Mouse (Mus musculus) olfactory bulb, adult 2 months (tissue): ENCODE measurements around the gene F11r. TPM values are rescaled to one million over a fixed set of nuclear protein-coding genes. Genes with fewer than 3 reads are reported as not detected.
"Not testable (repeated sequence)": the region's sequence is repeated elsewhere in the genome, so short reads cannot be mapped to it uniquely, and the experiment has no call there.

Source experiments
- H3K27ac ChIP-seq: fragments of 200-500 bp; 2 replicates; pipeline ENCODE4 v1.5.1; 2012; ENCODE audit warnings: low read depth, low read length; ENCODE audit not compliant: insufficient read depth
- H3K4me1 ChIP-seq: fragments of 200-500 bp; 2 replicates; pipeline ENCODE4 v1.6.1; 2012; ENCODE audit warnings: low read length; ENCODE audit not compliant: control insufficient read depth, insufficient read depth
- H3K4me3 ChIP-seq: fragments of 200-500 bp; 2 replicates; pipeline ENCODE4 v1.5.1; 2012; ENCODE audit warnings: mild to moderate bottlenecking, low read depth, low read length, moderate library complexity; ENCODE audit not compliant: insufficient read depth
- CTCF ChIP-seq: fragments of 200-500 bp; IDR thresholded peaks from 2 replicates; pipeline ENCODE4 v1.5.1; 2012; ENCODE audit warnings: low read depth, mild to moderate bottlenecking, low read length, moderate library complexity; ENCODE audit not compliant: insufficient read depth
- POLR2A ChIP-seq: fragments of 200-500 bp; IDR thresholded peaks from 2 replicates; pipeline ENCODE4 v1.6.1; 2012; ENCODE audit warnings: mild to moderate bottlenecking, low read depth, low read length, moderate library complexity; ENCODE audit not compliant: insufficient read depth
- WGBS: fragments of 180-500 bp; shearing (Covaris S2); methylation state at CpG from one replicate; pipeline ENCODE4 v1.1.7; 2018; 5-methylcytosine and 5-hydroxymethylcytosine counted together
- polyA plus RNA-seq: library from polyadenylated mRNA; stranded (reverse); fragments of >200 nt; gene quantifications from 2 replicates; pipeline ENCODE4 v1.2.4, GENCODE M21; 2012; ENCODE audit warnings: low replicate concordance; ENCODE audit not compliant: missing spikeins, insufficient read depth, insufficient read length

The F11r gene
- polyA plus RNA-seq, 1 experiment, result not detected

DNA sequence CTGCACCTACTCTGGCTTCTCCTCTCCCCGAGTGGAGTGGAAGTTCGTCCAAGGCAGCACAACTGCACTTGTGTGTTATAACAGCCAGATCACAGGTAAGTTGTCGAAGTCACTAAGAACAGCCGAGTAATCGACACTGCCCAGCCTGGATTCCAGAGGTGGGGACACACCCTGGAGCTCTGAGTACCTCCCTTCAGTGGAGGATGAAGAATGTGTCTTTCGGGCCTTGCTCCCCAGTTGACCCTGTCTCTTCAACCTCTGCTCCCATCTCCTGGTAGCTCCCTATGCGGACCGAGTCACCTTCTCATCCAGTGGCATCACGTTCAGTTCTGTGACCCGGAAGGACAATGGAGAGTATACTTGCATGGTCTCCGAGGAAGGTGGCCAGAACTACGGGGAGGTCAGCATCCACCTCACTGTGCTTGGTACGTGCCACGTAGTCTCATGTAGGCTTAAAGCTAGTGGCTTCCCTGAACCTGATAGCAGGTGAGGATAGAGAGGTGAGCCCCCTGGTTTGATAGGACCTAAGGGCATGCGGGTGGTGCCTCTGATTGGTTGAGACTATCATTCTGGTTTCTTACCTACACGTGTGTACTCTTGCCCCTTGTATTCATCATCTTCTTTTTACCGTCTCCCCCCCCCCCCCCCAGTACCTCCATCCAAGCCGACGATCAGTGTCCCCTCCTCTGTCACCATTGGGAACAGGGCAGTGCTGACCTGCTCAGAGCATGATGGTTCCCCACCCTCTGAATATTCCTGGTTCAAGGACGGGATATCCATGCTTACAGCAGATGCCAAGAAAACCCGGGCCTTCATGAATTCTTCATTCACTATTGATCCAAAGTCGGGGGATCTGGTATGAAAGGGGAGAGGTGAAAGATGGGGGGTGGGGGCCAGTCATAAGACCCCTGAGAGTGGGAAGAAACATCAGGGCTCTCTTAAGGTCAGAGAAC is 23.5 kb downstream of the F11r start:
- Histone ChIP-seq H3K4me3 (no peak overlapping the region), H3K27ac (no peak overlapping the region), H3K4me1 (peaks cover 3% of the 10 kb centered on the region; the same call in 1 of the 2 replicates)
- whole genome bisulfite sequencing, result 93% methylated on average over 22 of the region's 22 CpGs
- TF ChIP-seq CTCF (no peak), POLR2A (no peak)

DNA sequence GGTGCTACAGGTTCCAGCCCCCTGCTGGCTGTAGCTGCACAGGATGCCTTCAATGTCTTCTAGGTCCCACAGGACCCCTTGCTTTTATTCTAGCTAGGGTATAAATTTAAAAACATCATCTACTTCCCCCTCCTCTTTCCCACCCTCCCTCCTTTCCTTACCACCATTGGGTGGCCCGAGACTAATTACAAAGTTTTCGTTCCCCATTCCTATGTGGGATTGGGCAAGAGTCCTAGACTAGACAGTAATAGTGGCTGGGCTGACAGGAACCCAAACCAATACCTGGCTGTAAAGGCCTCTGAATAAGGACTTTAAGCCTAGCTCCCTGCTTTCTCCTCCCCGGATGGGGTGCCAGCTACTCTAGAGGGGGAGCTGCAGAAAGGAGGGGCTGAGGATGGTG is 25.8 kb downstream of the F11r start:
- Histone ChIP-seq H3K27ac (no peak overlapping the region), H3K4me3 (no peak overlapping the region), H3K4me1 (peaks cover 3% of the 10 kb centered on the region; the same call in 1 of the 2 replicates)
- TF ChIP-seq CTCF (no peak), POLR2A (no peak)
- 87% methylated on average over 3 of the region's 3 CpGs for WGBS

DNA sequence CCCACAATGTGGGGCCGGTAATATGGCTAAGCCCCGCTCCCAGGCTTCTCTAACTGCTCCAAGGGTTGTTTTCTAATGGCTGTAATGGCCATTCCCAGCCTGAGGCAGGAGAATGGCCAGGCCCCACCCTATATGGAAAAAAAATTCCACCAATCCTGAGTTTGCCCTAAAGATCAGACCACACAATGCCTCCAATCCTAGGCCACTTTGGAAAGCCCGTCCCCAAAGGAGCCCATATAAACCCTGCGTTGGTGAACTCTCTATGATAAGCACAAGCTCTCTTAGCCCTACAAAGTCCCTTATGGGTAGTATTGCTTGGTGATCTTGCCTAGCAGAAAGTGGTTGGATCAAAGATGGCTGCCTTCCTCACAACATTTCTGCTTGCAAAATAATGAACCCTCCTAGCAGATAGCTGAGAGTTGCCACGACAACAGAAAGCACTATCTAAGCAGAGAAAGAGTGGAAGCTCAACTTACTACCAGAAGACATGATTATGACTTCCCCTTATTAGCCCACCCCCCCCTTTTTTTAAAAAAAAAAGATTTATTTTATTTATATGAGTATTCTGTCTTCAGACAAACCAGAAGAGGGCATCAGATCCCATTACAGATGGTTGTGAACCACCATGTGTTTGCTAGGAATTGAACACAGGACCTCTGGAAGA is 28.5 kb downstream of the F11r start:
- TF ChIP-seq POLR2A (no peak), CTCF (no peak)
- Histone ChIP-seq H3K4me3 (no peak overlapping the region), H3K4me1 (no peaks in the 10 kb centered on the region), H3K27ac (no peak overlapping the region)
- 92% methylated on average over 5 of the region's 5 CpGs for WGBS

DNA sequence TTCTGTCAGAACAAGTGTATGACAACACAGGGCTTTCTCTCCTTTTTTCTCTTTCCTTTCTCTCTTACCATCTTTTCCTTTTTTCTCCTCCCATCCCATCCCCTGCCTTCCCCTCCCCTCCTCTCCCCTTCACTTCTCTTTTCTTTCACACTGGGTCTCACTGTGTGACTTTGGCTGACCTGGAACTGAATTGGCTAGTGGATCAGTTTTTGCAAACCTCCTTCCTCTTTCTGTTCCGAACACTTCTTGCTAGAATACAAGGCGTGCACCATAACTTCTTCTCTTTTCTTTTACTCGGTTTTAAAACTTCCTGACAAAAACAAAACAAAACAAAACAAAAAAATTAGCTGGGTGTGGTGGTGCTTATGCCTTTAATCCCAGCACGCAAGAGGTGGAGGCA is 29.2 kb downstream of the F11r start:
- Histone ChIP-seq H3K27ac (no peak overlapping the region), H3K4me3 (no peak overlapping the region), H3K4me1 (no peaks in the 10 kb centered on the region)
- no peak for TF ChIP-seq POLR2A
- 80% methylated on average over 4 of the region's 4 CpGs for WGBS

DNA sequence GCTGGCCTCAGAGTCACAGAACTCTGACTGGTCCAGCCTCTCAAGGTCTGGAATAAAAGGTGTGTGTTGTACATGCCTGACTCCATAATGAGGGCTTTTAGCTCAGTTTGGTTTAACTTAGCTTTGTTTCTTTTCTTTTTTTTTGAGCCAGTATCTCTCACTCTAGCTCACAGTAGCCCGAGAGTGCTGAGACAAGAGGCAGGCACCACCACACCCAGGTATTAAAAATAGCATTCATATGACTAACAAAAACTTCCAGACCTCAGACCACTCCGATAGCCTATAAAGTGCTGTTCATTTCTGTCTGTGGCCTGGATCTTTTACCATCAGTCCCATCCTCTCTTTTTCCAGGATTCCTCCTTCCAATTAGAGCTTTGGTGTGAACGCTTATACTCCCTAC is 32.3 kb downstream of the F11r start:
- 89% methylated on average over 3 of the region's 3 CpGs for whole genome bisulfite sequencing
- no peaks in the 10 kb centered on the region for H3K4me1 ChIP-seq
- H3K27ac ChIP-seq, result no peak overlapping the region
- TF ChIP-seq POLR2A (no peak), CTCF (no peak)
- no peak overlapping the region for H3K4me3 ChIP-seq

DNA sequence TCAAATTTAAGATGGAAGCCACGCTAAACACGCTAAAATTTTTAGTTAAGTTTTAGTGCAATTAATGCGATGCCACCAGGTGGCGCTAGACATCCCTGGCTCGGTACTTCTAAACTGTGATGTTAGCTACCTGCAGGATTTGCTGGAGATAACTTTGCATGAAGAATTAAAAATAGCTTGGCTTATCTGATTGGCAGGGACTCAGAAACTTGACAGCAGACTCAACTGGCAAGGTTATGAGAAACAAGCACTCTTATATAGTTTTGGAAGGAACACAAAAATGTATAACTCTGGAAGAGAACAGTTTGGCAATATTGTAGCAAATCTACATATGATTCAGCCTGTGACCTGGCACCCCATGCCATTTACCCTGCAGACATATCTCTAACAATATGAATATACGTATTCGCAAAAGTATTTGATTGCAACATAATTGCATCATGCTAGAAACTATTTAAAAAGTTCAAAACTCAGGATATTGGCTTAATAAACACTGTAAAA is 33.1 kb downstream of the F11r start:
- Histone ChIP-seq H3K4me1 (no peaks in the 10 kb centered on the region), H3K27ac (no peak overlapping the region), H3K4me3 (no peak overlapping the region)
- WGBS, result 27% methylated on average over 7 of the region's 7 CpGs
- TF ChIP-seq CTCF, result no peak

DNA sequence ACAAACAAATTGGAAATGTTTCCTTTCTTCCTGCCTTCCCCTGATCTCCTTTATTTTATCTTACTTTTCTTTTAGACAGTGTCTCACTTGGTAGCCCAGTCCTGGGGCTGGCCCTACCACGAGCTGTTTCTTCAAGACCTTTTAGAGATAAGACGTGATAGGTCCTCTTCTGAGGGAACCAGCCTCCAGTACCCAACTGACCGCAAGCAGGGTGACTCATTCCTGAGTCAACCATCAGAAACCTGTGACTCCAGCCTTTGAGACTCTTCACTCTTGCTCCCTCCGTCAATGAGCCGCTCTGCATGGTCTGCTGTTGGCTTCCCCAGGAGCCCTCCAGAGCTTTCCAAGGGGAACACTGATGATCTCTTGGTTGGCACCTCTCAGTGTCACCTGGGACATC is 33.6 kb downstream of the F11r start:
- no peak overlapping the region for H3K4me3 ChIP-seq
- H3K27ac ChIP-seq, result no peak overlapping the region
- WGBS, result 89% methylated on average over 5 of the region's 5 CpGs
- TF ChIP-seq POLR2A (no peak), CTCF (no peak)
- H3K4me1 ChIP-seq, result no peaks in the 10 kb centered on the region

DNA sequence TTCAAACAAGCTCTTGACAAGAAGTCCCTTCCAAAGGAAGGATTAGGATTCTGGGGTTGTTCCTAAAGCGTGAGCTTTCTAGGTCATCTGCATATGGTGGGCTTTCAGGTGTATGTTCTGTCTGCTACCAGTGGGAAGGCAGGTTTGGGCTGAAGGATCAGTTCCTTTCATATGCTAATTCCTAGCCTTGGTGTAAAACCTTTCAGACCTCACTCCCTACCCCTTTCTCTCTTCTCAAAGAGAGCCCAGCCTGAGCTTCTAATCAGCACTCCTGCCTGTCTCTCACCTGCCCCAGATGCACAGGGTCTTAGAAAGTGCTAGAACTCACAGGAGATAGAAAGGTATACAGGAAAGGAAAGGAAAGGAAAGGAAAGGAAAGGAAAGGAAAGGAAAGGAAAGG is 34.1 kb downstream of the F11r start:
- 61% methylated on average over 1 of the region's 1 CpGs for WGBS
- Histone ChIP-seq H3K4me3 (no peak overlapping the region), H3K27ac (no peak overlapping the region), H3K4me1 (no peaks in the 10 kb centered on the region)
- TF ChIP-seq POLR2A (no peak), CTCF (no peak)

DNA sequence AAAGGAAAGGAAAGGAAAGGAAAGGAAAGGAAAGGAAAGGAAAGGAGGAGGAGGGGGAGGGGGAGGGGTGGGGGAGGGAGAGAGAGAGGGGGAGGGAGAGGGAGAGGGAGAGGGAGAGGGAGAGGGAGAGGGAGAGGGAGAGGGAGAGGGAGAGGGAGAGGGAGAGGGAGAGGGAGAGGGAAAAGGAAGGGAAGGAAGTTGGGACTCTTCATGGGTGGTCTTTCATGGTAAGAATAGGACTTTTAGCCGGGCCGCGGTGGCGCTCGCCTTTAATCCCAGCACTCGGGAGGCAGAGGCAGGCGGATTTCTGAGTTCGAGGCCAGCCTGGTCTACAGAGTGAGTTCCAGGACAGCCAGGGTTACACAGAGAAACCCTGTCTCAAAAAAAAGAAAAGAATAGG is 34.6 kb downstream of the F11r start:
- H3K4me3 ChIP-seq, H3K27ac ChIP-seq, H3K4me1 ChIP-seq: not testable (repeated sequence)
- 89% methylated on average over 8 of the region's 8 CpGs for WGBS
